Mouse (Mus musculus) ovary, postnatal 10 days (tissue): ENCODE measurements around the gene Ramp1.

ENCODE experiments used
- DNase-seq: peaks from one replicate; pipeline ENCODE4 v3.0.0; 2022; ENCODE audit warnings: low spot score

Gene Ramp1

DNA sequence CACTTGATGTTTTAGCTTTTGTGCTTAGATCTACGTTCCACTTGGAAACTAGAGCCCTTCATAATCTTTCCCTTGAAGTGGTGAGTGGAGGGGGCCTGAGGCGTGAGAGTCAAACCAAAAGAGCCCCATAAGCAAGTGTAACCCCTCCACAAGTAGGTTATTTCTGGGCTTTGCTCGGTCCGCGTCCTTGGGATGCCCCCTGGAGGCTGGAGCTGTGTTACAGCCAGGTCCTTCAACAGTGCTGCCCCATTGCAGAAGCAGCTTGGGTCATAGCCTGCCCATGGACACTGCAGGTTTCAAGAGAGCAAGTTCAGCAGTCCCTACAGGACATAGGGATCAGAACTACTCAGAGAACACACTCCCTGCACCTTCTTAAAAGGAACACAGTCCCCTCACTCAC lies 59.5 kb downstream of the Ramp1 start:
- DNase-seq = no peak

DNA sequence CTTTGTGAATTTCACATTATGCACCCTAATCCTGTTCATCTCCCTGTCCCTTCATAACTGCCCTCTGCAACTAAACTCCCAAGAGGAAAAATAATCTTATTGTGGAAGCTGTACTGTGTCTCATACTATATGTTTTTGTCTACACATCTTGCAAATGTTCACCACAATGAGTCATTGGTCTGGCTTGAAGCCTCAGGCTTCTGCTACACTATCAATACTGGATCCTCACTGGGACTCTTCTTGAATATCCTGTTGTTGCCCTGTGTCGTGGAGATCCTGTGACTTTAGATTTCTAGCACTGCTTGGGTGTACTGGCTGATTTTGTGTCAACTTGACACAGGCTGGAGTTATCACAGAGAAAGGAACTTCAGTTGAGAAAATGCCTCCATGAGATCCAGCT lies 60.2 kb downstream of the Ramp1 start:
- no peak for DNase-seq

DNA sequence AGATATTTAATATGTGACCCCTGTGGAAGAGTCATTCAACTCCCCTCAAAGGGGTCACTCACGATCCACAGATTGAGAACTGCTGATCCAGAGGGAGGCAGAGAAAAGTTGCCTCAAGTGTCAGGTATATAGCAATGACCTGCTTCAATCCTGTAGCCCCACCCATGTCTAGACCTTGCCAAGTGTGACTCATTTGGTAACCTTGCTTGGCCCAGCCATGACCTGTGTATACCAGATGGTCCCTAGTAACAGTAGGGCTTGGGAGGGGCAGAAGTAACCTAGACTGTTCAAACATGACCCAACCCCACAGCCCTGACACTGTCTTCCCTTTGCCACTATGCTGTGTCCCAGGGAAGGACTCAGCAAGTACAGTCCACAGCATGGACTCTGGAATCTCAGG lies 61.1 kb downstream of the Ramp1 start:
- no peak for DNase-seq

DNA sequence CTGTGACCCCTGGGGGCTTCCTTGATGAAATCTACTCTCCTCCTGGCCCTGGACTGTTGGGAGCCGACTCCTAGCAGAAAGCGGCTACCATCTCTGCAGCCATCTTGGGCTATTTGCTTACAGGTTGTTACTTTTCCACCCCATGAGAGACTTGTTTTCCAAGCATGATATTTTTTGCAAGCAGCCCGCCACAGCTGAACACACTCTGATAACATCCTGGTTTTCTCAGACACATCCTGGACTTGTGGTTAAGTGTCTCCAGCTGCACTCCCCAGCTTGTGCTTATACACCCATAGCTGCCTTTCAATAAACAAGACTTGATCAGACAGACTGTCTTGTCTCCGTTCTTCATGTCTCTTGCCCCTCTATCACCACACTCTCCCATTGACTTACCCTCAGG lies 61.6 kb downstream of the Ramp1 start:
- no peak for DNase-seq

DNA sequence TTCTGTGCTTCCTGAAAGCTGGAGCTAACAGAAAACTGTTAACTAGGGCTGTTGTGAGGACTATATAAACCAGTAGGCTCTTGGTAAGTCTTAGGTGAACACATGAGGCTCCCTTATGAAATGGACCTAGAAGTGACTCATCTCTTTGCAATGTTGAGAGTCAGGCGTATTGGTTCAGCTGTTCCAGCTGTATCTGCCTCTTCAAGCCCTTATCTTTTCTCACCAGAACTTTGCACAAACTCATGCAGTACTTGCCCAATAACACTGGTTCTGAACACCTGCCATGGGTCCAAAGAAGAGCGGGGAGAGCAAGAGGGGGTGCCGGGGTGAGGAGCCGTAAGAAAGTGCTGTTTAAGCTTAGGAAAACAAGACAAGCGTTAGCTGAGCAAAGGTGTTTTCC lies 68.6 kb downstream of the Ramp1 start:
- no peak for DNase-seq

DNA sequence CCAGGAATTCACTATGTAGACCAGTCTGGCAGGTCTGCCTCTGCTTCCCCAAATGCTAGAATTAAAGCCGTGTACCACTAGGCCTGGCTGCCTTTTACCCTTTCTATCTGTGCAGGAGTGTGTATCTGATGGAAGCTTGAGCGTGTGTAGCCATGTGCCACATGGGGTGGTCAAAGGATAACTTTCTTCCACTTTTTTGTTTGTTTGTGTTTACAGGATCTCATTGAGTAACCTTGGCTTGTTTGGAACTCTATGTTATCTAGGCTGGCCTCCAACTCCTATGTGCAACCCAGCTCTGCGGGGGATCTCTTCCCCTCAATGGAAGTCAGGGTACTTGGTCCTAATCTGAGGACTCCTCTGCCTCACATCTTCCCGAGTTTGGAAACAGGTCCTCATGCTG lies 69.3 kb downstream of the Ramp1 start:
- no peak for DNase-seq

DNA sequence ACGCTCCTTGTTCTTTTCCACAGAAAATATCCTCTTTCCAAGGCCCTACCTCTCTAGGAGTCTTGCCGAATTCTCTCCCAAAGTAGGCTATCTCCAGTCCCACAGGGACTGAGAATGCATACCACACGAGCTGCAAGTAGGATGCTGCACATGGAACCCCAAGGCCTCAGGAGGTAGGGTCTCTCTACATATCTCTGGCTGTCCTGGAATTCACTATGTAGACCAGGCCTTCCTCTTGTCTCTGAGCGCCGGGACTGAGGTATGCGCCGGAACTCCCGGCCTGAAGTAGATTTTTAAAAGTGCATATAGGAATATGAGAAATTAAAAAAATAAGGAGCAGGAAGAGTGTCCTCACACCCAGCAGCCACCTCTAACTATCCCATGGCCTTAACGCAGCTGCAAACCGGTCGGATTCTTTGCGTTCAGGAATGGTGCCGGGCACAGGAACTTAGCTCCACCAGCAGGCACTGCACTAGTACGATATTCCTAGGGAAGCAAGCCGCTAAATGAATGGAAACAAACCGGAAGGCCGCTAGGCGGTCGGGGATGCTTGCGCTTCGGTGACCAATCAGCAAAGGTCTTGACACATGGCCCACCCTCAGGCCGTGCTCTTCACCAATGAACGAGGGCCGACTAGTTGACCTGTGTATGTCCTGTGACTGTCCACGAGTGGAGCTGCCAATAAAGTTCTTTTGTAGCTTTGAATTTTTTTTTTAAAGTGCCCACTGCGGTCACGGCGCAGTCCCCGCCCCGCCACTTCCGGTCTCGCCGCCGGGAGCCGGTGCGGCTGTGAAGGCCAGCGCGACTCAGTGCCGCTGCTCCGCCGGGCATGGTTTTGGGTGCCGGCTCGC lies 70.2 kb downstream of the Ramp1 start, which contains the start of gene Ube2f:
Gene Ube2f, plus strand, starts transcription at position 741 of the 851 bp plus-strand sequence.
- peak; percentile 60 for DNase-seq

DNA sequence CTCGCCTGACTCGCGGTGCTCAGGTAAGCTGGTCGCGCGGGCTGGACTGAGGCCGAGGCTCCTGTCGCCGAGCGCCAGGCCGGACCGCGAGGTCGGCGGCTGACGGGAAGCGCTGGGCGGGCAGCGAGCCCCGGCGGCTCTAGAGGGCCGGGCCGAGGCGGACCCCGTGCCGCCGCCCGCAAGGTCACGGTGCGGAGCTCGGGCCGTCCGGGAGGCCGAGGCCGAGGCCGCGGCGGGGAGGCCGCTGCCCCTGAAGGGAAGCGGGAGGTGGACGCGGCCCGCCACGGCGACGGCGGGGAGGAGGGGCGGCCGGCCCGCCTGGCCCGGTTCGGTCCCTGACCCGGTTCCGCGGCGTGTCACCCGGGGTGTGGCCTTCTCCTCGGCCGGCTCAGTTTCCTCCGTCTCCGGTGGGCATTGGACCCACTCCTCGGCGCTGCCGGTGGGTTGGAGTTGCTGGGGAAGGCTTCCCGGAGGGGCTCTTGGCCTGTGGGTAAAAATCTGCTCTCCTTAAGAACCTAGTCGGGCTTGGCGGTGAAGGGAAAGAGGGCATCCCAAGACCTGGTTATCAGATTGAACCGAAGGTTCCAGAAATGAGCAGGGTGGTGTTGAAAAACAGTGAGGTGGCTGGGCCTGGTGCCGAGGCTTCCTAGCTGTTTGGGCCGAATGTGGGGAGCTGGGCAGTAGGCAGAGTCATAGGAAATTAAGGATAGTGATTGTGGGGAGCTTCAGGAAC lies 71.0 kb downstream of the Ramp1 start:
- DNase-seq = no peak

- no peak for DNase-seq
These were observed 71.6 kb downstream of the Ramp1 start for GRCm38 (mm10) chr1:91251148-91251650.

DNA sequence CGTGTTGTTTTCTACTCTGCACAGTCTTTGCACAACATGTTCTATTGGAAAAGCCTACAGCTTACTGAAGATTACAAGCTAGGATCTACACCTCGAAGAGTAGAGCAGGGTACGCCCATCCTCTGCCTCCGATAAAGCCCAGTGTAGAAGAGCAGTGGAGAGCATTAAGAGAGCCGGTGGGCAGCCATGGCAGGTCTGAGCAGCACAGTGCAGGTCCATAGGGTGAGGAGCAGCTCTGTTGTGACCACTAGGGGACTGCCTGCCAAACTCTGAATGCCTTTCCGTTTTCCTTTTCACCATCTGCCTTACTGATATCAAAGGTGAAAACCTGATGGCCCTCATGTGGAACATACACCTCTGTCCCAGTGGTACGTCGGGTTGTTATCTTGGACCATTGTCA lies 72.3 kb downstream of the Ramp1 start:
- DNase-seq = no peak

DNA sequence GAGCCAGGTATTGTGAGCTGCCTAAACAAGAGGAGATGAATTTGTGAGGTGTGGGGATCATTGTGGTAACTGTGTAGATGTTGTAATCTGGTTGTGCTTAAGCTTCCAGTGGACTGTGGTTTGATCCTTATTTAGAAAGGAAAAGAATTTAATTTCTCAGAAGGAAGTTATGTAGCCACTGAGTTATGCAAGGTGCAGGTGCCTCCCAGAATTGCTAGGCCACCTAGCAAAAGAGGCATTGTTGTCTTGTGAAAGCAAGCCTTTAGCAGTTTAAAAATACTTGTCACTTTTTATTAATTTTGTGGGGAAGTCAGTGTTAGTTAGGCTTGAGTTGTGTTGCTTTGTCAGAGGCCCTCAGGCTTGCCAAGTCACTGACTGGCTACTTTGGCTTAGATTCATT lies 78.3 kb downstream of the Ramp1 start:
- DNase-seq = no peak

- no peak for DNase-seq
These were observed 80.2 kb downstream of the Ramp1 start for GRCm38 (mm10) chr1:91259794-91260193.

GRCm38 (mm10) chr1:91262508-91262907 lies 82.9 kb downstream of the Ramp1 start:
- no peak for DNase-seq

- DNase-seq = no peak
These were observed 92.6 kb downstream of the Ramp1 start for GRCm38 (mm10) chr1:91272260-91272659.
